Mouse (Mus musculus): Measurements from ENCODE around the gene Ccnl1. TPM values are rescaled to one million over a fixed set of nuclear protein-coding genes. Genes with fewer than 3 reads are reported as not detected.

The Ccnl1 gene
- total RNA-seq (2021) (10 to 100 TPM; 16.7 to 18.1 TPM), polyA plus RNA-seq (2012; rRNA removed) (17.8 and 24.6 TPM in 2 replicates)
- long read RNA-seq, transcript Ccnl1-201 (11 exons, 2,169 nt), result major isoform, 5 of 9 reads
- long read RNA-seq, partial matches to known transcripts, result 1 of 9 reads
- long read RNA-seq, other reads (novel, unspliced or antisense), result 2 of 9 reads

GRCm38 (mm10) chr3:65958102-65958839 lies at the start of gene Ccnl1:
TSS of gene Ccnl1 (minus strand) at chr3:65958249.
- intact Hi-C loops (cut with DNase I), result loop anchor here (1.0 kb wide), 1 partner anchor 16 kb away; no protein-coding TSS in a partner anchor
- Histone ChIP-seq H3K27me3 (ENCODE audit: control insufficient read depth, insufficient read depth, low read length) (no peaks in the 10 kb centered on the region), H3K79me2 (replicated peaks; ENCODE audit: control insufficient read depth, insufficient read depth, low read length) (peaks cover 4% of the 10 kb centered on the region; the same call in 1 of the 2 replicates), H3K36me3 (ENCODE audit: control insufficient read depth, insufficient read depth, low read length) (peaks cover 31% of the 10 kb centered on the region), H3K4me3 (peak within 1 kb of the TSS; percentile 88), H3K4me1 (ENCODE audit: control insufficient read depth, insufficient read depth, low read length) (peaks cover 17% of the 10 kb centered on the region), H3K27ac (peak within 1 kb of the TSS; percentile 98), H3K9ac (ENCODE audit: low read depth, low read length) (peak within 1 kb of the TSS; percentile 99)
- peak; percentile 98 to 99 for DNase-seq
- whole genome bisulfite sequencing, result under 1% methylated on average over 61 of the region's 70 CpGs
- TF ChIP-seq POLR2A (IDR thresholded peaks at IDR 0.05; ENCODE audit: insufficient read depth, low read depth, low read length) (peak; percentile 91), CTCF (IDR thresholded peaks at IDR 0.05) (no peak), EP300 (IDR thresholded peaks at IDR 0.05; ENCODE audit: insufficient read depth, low read depth, low read length) (peak; percentile 56; the same call in 1 of the 2 replicates)

- TF ChIP-seq POLR2A (IDR thresholded peaks at IDR 0.05; ENCODE audit: insufficient read depth, low read depth, low read length), result no peak
- H3K36me3 ChIP-seq (ENCODE audit: control insufficient read depth, insufficient read depth, low read length), result no peaks in the 10 kb centered on the region
- H3K4me1 ChIP-seq (ENCODE audit: control insufficient read depth, insufficient read depth, low read length), result peaks cover 2% of the 10 kb centered on the region
- H3K4me3 ChIP-seq, result no peak overlapping the region
- intact Hi-C loops (cut with DNase I), result loop anchor here (5.0 kb wide), 1 partner anchor 232 kb away; no protein-coding TSS in a partner anchor
- DNase-seq, result no peak
- no peaks in the 10 kb centered on the region for H3K27me3 ChIP-seq (ENCODE audit: control insufficient read depth, insufficient read depth, low read length)
- no peaks in the 10 kb centered on the region for H3K79me2 ChIP-seq (replicated peaks; ENCODE audit: control insufficient read depth, insufficient read depth, low read length)
- 83% methylated on average over 4 of the region's 4 CpGs for WGBS
- H3K27ac ChIP-seq, result no peak overlapping the region
- no peak overlapping the region for H3K9ac ChIP-seq (ENCODE audit: low read depth, low read length)
Observed at GRCm38 (mm10) chr3:66004989-66005388, 46.9 kb upstream of the Ccnl1 start.

GRCm38 (mm10) chr3:66004220-66004951 lies 46.3 kb upstream of the Ccnl1 start:
- no peaks in the 10 kb centered on the region for H3K79me2 ChIP-seq (replicated peaks; ENCODE audit: control insufficient read depth, insufficient read depth, low read length)
- TF ChIP-seq EP300 (IDR thresholded peaks at IDR 0.05; ENCODE audit: insufficient read depth, low read depth, low read length), result no peak
- peak; percentile 62 for TF ChIP-seq CTCF (IDR thresholded peaks at IDR 0.05)
- H3K27ac ChIP-seq, result no peak overlapping the region
- H3K27me3 ChIP-seq (ENCODE audit: control insufficient read depth, insufficient read depth, low read length), result no peaks in the 10 kb centered on the region
- H3K4me1 ChIP-seq (ENCODE audit: control insufficient read depth, insufficient read depth, low read length), result peaks cover 2% of the 10 kb centered on the region
- H3K9ac ChIP-seq (ENCODE audit: low read depth, low read length), result no peak overlapping the region
- DNase-seq, result no peak
- intact Hi-C loops (cut with DNase I), result loop anchor here (5.0 kb wide), 1 partner anchor 233 kb away; no protein-coding TSS in a partner anchor
- H3K36me3 ChIP-seq (ENCODE audit: control insufficient read depth, insufficient read depth, low read length), result no peaks in the 10 kb centered on the region
- WGBS, result 60% methylated on average over 7 of the region's 7 CpGs
- no peak overlapping the region for H3K4me3 ChIP-seq

GRCm38 (mm10) chr3:66000400-66000799 lies 42.4 kb upstream of the Ccnl1 start:
- Histone ChIP-seq H3K36me3 (ENCODE audit: control insufficient read depth, insufficient read depth, low read length) (no peaks in the 10 kb centered on the region), H3K27ac (no peak overlapping the region), H3K27me3 (ENCODE audit: control insufficient read depth, insufficient read depth, low read length) (no peaks in the 10 kb centered on the region), H3K4me1 (ENCODE audit: control insufficient read depth, insufficient read depth, low read length) (no peaks in the 10 kb centered on the region), H3K9ac (ENCODE audit: low read depth, low read length) (no peak overlapping the region), H3K79me2 (replicated peaks; ENCODE audit: control insufficient read depth, insufficient read depth, low read length) (no peaks in the 10 kb centered on the region), H3K4me3 (no peak overlapping the region)
- DNase-seq, result no peak
- intact Hi-C loops (cut with DNase I), result loop anchor here (5.0 kb wide), 1 partner anchor 237 kb away; no protein-coding TSS in a partner anchor
- TF ChIP-seq POLR2A (IDR thresholded peaks at IDR 0.05; ENCODE audit: insufficient read depth, low read depth, low read length) (no peak), EP300 (IDR thresholded peaks at IDR 0.05; ENCODE audit: insufficient read depth, low read depth, low read length) (no peak), CTCF (IDR thresholded peaks at IDR 0.05) (no peak)
- 93% methylated on average over 2 of the region's 2 CpGs for WGBS

- intact Hi-C loops (cut with DNase I), result no loop called here
- no peak overlapping the region for H3K4me3 ChIP-seq
- no peak overlapping the region for H3K27ac ChIP-seq
- no peaks in the 10 kb centered on the region for H3K36me3 ChIP-seq (ENCODE audit: control insufficient read depth, insufficient read depth, low read length)
- H3K27me3 ChIP-seq (ENCODE audit: control insufficient read depth, insufficient read depth, low read length), result no peaks in the 10 kb centered on the region
- 66% methylated on average over 7 of the region's 7 CpGs for WGBS
- no peaks in the 10 kb centered on the region for H3K79me2 ChIP-seq (replicated peaks; ENCODE audit: control insufficient read depth, insufficient read depth, low read length)
- no peak for DNase-seq
- H3K4me1 ChIP-seq (ENCODE audit: control insufficient read depth, insufficient read depth, low read length), result no peaks in the 10 kb centered on the region
- TF ChIP-seq POLR2A (IDR thresholded peaks at IDR 0.05; ENCODE audit: insufficient read depth, low read depth, low read length), result no peak
- TF ChIP-seq EP300 (IDR thresholded peaks at IDR 0.05; ENCODE audit: insufficient read depth, low read depth, low read length), result no peak
- H3K9ac ChIP-seq (ENCODE audit: low read depth, low read length), result no peak overlapping the region
Observed at GRCm38 (mm10) chr3:65997360-65998008, 39.4 kb upstream of the Ccnl1 start.

All from heart, adult 2 months (tissue).